Mouse (Mus musculus): ENCODE results near the gene Fads3.

- TF ChIP-seq CTCF (IDR thresholded peaks at IDR 0.05; ENCODE audit: low read depth, low read length) (no peak), POLR2A (IDR thresholded peaks at IDR 0.05; ENCODE audit: borderline replicate concordance, low read depth, low read length) (no peak)
These were observed 11.3 kb downstream of the Fads3 start for GRCm38 (mm10) chr19:10052698-10053097.

Measured in bone marrow macrophage, adult 2 months (primary cell).